Mouse (Mus musculus) lung, postnatal 36 days (tissue): Measurements from ENCODE around the gene Atg2a.
"Not testable (repeated sequence)": the region's sequence is repeated elsewhere in the genome, so short reads cannot be mapped to it uniquely, and the experiment has no call there.

Source experiments
- DNase-seq: peaks from one replicate; pipeline ENCODE4 v3.0.0; 2022; ENCODE audit warnings: mixed read lengths

Gene Atg2a

DNA sequence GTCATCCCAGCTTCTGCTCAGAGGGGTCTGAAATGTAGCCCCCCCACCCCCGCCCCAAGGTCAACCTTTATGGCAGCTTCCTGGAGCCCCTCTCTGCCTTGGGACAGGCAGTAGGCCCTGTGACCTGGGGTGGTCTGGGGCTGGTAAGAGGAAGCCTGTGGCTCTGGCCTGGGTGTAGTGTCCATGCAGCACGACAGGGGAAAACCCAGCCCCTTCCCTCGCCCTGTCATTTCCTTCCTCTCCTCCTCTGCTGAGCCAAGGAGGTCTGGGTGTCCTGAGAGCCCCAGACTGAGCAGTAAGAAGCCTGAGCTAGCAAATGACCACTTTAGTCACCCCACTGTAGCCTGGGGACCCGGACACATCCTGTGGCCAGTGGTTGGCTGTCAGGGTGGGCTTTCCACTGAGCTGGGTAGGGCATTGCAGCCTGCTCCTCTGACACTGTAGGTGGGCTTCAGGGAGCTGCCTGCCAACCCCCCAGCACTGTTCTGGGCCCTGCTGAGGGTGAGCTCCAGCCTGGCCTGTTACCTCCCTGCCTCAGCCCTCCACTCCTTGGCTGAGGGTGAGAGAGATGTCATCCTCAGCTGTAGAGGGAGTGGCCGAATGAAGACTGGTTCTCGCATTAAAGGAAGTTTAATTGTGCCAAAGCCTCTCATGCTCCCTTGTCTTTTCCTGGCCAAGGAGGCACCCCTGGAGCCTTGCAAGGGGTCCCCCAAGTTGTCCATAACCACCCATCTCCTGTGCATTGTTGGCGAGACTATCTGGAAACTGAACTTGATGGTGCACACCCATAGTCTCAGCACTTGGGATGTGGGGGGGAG lies 58.2 kb downstream of the Atg2a start:
- peak; percentile 77 for DNase-seq

DNA sequence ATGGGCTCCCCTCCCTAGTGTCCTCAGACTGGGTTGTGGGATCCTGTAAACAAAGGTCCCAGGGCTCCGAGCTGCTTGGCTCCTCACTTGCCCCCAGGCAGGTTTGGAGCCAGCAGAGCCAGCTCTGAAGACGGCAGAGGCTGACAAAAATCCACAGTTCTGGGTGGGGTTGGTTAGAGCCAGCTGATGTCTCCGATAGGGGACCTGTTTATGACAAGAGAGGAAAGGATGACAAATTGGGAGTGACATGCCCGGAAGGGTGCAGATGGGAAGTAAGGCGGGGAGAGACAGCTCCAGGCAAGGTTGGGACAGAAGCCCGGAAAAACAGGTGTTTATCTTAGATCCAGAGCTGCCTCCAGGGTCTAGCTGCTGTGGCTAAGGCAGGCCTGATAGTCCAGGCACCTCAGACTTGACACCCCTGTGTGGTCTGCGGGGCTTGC lies 59.0 kb downstream of the Atg2a start:
- DNase-seq, result peak; percentile 87

DNA sequence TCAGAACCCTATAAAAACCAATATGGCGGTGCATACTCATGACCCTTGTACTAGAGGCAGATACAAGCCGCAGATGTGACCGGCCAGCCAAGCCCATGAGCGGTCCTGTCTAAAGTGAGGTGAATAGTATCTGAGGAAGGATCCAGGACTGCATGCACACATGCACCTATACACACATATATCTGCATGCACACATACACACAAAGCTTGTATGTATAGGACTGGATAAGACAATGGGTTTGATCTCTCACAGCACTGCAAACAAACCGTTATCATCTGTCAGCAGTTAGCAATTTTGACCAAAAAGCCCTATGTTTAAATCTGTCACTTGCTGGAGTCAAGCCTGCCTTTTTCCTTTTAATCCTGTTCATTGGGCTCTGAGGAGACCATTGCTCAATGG lies 60.6 kb downstream of the Atg2a start:
- no peak for DNase-seq

DNA sequence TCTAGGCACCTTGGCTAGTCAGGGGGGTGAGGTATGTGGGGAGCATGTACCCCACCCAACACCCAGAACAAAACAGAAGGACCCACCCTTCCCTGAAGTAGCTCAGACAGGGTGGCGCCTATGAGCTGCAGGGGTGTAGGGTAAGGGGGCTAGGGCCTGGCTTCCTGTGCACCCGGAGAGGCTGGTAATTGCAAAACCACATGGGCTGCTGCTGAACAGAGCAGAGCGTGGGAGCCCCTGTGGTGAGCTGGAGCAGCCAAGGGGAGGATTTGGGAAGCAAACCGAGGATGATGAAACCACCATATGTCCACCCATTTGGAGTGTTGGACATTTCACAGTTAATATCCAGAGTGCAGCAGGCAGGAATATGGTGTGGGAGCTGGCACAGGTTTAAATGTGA lies 61.1 kb downstream of the Atg2a start:
- DNase-seq, result no peak

DNA sequence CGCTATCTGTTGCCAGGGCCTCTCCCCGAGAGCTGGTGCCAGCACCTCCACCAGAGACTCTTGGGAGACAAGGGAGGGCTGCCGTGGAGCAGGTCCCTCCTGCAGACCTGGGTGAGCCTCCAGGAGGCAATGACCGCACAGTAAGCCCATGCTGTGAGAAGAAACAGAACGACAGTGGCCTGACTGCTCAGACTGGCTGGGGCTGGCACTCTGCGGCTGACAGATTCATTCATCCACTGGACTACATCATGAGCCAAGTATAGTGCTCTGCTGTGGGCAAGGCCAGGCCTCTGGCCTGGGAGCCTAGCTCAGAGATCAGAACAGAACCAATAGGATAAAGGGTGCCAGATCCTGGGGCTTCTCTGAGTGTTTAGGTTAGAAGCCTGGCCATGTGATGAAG lies 62.4 kb downstream of the Atg2a start:
- no peak for DNase-seq

DNA sequence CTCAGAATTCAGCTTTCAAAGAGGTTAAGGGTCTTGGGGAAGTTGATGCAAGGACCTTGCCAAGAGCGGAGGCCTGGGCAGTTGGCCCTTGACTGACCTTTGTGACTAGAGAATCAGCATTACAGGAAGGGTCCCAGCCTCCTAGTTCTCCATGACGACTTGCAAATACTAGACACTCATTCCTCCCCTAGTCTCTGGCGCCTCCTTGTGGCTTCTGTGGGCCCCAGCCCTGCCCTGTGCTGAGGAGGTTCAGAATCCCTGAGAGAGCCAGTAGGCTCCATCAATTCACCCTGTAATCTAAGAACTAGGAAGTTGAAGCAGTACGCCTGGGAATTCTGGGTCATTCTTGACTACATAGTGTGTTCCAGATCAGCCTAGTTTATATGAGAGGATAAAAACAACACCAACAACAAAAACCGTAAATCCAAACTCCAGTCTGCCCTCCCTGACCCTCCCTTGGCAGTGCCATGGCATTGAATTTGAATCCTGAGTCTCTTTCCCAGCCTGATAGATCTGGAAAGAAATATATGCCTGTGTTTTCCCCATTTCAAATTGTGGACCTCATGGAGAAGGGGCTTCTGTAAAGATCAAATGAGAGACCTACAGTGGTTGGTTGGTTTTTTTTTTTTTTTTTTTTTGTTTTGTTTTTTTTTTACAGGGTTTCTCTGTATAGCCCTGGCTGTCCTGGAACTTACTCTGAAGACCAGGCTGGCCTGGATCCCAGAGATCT lies 63.5 kb downstream of the Atg2a start:
- DNase-seq, result peak; percentile 92

DNA sequence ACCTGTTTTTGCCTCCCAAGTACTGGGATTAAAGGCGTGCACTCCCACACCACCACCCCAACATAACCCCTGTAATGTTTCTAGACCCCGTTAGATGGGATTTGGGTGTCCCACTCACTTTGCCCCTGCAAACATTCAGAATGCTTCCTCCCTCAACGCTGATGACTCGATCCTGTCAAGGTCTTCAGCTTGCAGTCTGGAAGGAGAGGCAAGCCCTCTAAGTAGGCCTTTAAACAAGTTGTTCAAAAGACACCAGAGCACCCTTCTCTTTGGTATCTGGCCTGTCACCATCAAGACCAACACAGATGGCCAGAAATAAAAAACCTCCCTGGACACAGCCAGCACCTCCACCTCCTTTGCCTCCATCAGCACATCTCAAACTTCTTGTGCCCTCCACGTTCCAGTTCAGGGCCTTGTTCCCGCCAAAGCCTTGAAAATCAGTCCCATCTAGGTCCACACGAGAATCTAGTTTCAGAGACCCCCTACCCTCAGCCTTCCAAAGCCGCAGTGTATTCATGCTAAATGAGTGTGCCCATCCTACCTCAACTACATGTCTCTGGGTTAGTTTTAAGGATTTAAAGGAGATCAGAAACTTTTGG lies 64.1 kb downstream of the Atg2a start:
- no peak for DNase-seq

DNA sequence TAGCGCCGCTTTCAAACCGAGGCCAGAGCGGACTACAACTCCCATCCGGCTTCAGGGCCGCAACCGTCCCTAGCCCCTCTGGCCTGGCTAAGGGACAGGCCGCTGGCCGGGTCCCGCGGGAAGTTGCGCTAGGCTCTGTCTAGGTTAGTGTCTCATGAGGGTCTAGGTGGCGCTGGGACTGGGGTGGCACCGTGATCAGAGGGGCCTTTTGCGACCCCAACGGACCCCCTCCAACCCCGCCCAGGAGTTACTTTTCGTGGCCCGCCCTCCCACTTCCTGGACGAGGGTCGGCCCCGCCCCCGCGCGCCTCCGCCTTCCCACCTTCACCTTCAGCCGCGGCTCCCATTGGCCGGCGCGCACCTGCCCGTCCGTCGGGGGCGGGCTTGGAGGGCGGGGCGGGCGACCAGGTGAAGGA lies 64.7 kb downstream of the Atg2a start, which contains the start of gene Cdc42bpg:
Gene Cdc42bpg, plus strand, starts transcription at position 320 of the 415 bp plus-strand sequence.
- DNase-seq, result peak; percentile 95

DNA sequence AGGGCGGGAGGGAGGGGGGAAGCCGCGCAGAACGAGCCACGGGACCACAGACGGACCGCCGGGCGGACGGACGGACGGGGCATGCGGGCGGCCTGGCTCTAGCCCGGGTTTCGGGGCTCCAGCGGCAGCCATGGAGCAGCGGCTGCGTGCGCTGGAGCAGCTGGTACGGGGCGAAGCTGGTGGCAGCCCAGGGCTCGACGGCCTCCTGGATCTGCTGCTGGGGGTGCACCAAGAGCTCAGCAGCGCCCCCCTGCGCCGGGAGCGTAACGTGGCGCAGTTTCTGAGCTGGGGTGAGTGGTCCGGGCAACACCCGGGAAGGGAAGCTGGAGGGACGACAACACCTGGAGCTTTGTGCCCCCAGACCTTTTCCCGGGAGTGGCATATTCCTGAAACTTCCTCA lies 65.1 kb downstream of the Atg2a start:
- peak; percentile 88 for DNase-seq

DNA sequence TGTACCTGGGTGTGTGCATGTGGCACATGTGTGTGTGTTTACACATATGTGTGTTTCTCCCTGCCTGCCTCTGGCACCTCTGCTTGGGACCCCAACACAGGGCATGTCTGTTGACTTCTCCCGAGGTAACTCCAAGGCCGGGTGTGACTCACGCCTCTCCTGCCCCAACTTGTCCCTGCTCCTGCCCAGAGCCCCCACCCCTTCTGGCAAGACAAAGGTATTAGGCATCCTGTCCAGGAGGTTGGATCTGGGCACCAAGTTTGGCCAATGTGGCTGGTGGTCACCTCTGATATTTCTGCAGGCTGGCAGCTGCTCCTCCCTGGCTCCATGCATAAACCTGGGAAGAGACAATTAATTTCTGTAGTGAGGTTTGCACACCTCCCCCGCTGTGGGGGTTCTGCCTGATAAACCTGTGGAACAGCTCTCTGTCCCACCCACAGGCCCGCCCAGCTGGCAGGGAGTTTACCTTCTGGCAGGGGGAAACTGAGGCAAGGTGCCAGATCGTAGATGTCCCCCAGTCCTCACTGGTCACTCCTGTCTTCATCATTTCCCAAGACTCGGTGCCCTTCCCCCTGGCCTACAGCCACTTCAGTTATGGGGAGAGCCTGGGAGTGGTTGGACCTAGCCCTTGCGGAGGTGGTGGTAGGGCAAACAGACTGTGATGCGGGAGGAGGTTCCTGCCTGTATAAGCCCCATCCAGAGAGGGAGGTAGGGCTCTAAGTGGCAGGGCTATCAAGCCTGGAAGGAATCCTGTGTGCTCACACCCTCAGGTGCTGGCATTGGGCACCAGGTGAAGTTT lies 66.5 kb downstream of the Atg2a start:
- peak; percentile 79 for DNase-seq

DNA sequence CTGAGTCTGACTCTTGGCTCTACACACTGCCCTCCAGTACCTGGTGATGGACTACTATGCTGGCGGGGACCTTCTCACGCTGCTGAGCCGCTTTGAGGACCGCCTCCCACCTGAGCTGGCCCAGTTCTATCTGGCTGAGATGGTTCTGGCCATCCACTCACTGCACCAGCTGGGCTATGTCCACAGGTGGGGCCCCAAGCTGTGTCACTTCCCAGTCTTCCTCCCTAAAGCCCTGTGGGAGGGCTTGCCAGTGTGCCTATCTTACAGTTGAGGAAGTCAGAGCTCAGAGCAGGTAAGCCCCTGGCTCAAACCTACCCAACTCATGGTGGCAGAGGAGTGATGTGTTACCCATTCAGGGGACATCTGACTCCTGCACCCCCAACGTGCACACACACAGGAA lies 68.7 kb downstream of the Atg2a start:
- DNase-seq, result no peak

DNA sequence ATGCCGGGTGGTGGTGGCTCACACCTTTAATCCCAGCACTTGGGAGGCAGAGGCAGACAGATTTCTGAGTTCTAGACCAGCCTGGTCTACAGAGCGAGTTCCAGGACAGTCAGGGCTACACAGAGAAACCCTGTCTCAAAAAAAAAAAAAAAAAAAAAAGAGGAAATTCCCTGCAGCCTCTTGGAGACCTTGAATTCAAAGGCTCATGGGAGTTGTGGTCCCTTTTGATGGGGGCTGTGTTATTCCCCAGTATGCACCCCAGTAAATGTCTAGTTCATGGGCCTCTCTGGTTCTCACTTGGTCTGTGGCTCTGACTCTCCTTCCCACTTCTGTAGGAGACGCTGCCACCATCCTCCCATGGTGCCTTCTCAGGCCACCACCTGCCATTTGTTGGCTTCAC lies 70.3 kb downstream of the Atg2a start:
- not testable (repeated sequence) for DNase-seq
